Mouse (Mus musculus) neural tube, embryonic 10.5 days (tissue): ENCODE data around the gene Fbll1.

Source experiments
- DNase-seq: peaks from one replicate; pipeline ENCODE4 v3.0.0-alpha.2; 2017; ENCODE audit warnings: low spot score; ENCODE audit errors: extremely low spot score

Gene Fbll1

GRCm38 (mm10) chr11:35784002-35784401 lies 14.7 kb downstream of the Fbll1 start:
- no peak for DNase-seq

GRCm38 (mm10) chr11:35783038-35783437 lies 15.6 kb downstream of the Fbll1 start:
- no peak for DNase-seq

- no peak for DNase-seq
These were observed 16.2 kb downstream of the Fbll1 start for GRCm38 (mm10) chr11:35782444-35782843.

- DNase-seq, result no peak
These were observed 18.3 kb downstream of the Fbll1 start for GRCm38 (mm10) chr11:35780336-35780735.

GRCm38 (mm10) chr11:35776452-35776851 lies 22.2 kb downstream of the Fbll1 start:
- DNase-seq, result no peak

- DNase-seq, result no peak
These were observed 23.1 kb downstream of the Fbll1 start for GRCm38 (mm10) chr11:35775606-35776005.

GRCm38 (mm10) chr11:35770741-35771504 lies 27.8 kb downstream of the Fbll1 start:
- DNase-seq, result no peak

- DNase-seq, result peak; percentile 77
These were observed 28.8 kb downstream of the Fbll1 start for GRCm38 (mm10) chr11:35769746-35770437.

- peak; percentile 96 for DNase-seq
These were observed 29.4 kb downstream of the Fbll1 start, which contains the start of gene Pank3 for GRCm38 (mm10) chr11:35769188-35769745. TSS of gene Pank3 (plus strand) at chr11:35769484.

- no peak for DNase-seq
These were observed 31.8 kb downstream of the Fbll1 start for GRCm38 (mm10) chr11:35766845-35767244.

- DNase-seq, result no peak
These were observed 38.1 kb downstream of the Fbll1 start for GRCm38 (mm10) chr11:35760627-35761003.

- DNase-seq, result no peak
These were observed 38.6 kb downstream of the Fbll1 start for GRCm38 (mm10) chr11:35760001-35760626.

GRCm38 (mm10) chr11:35756411-35757303 lies 42.0 kb downstream of the Fbll1 start:
- DNase-seq, result no peak

GRCm38 (mm10) chr11:35755546-35755945 lies 43.1 kb downstream of the Fbll1 start:
- DNase-seq, result no peak

GRCm38 (mm10) chr11:35754906-35755418 lies 43.7 kb downstream of the Fbll1 start:
- DNase-seq, result no peak

- no peak for DNase-seq
These were observed 48.1 kb downstream of the Fbll1 start for GRCm38 (mm10) chr11:35750578-35750977.
